Mouse (Mus musculus): Measurements from ENCODE around the gene Mif4gd. TPM values are rescaled to one million over a fixed set of nuclear protein-coding genes. Genes with fewer than 3 reads are reported as not detected.

Gene Mif4gd
- polyA plus RNA-seq, 1 experiment from 2014 or later = 35.9 TPM

DNA sequence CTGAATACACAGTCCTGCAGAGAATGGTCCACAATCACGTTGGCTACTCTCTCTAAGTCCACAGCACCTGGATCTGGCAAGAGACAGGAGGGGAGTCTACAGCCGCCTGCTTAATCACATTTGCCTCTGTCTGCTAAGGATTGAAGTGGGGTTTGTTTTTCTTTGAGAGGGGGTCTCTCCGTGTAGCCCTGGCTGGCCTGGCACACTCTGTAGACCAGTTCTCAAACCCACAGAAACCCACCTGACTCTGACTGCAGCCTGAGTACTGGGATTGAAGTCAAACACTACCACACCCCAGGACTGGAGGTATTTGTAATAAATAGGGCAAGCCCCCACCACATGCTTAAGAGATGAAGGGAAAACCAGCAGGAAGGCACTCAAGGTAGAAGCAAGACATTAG lies 3.2 kb downstream of the Mif4gd start:
- Histone ChIP-seq H3K4me1 (ENCODE audit: control insufficient read depth, insufficient read depth, low read length) (peaks cover 29% of the 10 kb centered on the region), H3K27me3 (ENCODE audit: control insufficient read depth, insufficient read depth, low read length) (no peaks in the 10 kb centered on the region), H3K4me2 (ENCODE audit: low read depth, low read length) (no peak overlapping the region), H3K4me3 (replicated peaks; ENCODE audit: low read length) (no peak overlapping the region), H3K27ac (ENCODE audit: low read length) (no peak overlapping the region), H3K9ac (ENCODE audit: low read length) (no peak overlapping the region), H3K36me3 (ENCODE audit: control insufficient read depth, insufficient read depth, low read length) (peaks cover 9% of the 10 kb centered on the region), H3K9me3 (replicated peaks; ENCODE audit: control insufficient read depth, low read length) (no peaks in the 10 kb centered on the region)
- 59% methylated on average over 3 of the region's 3 CpGs for WGBS
- no peak for ATAC-seq (ENCODE audit: insufficient read depth, low FRiP score)

DNA sequence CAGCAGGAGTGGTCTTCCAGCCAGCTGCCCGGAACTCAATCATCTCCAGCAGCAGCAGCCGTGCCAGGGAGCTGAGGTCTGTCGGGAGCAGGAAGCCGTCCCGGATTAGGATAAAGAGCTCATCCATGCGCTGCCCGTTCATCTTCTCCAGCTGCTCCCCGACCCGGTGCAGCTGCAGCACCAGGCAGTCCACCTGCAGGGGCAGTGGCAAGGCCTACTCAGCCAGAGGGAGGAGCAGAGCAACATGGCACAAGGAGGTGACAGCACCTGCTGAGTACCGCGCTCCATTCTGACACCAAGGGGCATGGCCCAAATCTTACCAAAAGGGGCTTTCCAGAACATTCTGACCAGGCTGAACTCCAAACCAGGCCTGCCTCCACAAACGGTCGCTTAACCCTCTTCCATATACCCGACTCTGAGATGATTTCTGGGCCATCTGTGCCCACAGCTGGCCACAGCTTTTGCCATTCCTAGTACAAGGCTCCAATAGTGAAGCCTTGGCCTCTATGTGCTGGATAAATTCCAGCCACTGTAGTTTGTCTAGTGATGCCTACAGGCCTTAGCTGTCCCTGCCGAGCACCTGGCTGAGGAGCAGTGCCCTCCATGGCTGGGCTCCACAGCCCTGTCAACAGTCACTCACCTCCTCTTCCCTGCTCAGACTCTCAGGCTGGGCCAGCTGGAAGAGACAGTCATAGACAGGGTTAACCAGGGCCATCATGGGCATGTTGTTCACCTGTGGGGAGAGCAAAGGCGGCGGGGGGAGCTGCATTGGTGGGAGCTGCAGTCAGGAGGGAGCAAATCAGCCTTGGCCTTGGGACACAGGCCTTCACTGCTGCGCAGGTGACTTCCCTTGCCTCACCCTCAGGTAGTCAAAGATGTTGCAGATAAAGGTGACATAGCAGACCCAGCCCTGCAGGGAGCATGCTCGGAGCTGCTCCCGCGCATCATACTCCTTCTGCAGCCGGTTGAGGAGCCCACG lies 4.1 kb downstream of the Mif4gd start:
- no peak overlapping the region for H3K9ac ChIP-seq (ENCODE audit: low read length)
- H3K36me3 ChIP-seq (ENCODE audit: control insufficient read depth, insufficient read depth, low read length) = peaks cover 9% of the 10 kb centered on the region
- no peak overlapping the region for H3K4me3 ChIP-seq (replicated peaks; ENCODE audit: low read length)
- H3K4me1 ChIP-seq (ENCODE audit: control insufficient read depth, insufficient read depth, low read length) = peaks cover 25% of the 10 kb centered on the region
- WGBS = 78% methylated on average over 23 of the region's 23 CpGs
- H3K4me2 ChIP-seq (ENCODE audit: low read depth, low read length) = no peak overlapping the region
- no peaks in the 10 kb centered on the region for H3K27me3 ChIP-seq (ENCODE audit: control insufficient read depth, insufficient read depth, low read length)
- H3K27ac ChIP-seq (ENCODE audit: low read length) = no peak overlapping the region
- no peak for ATAC-seq (ENCODE audit: insufficient read depth, low FRiP score)
- no peaks in the 10 kb centered on the region for H3K9me3 ChIP-seq (replicated peaks; ENCODE audit: control insufficient read depth, low read length)

DNA sequence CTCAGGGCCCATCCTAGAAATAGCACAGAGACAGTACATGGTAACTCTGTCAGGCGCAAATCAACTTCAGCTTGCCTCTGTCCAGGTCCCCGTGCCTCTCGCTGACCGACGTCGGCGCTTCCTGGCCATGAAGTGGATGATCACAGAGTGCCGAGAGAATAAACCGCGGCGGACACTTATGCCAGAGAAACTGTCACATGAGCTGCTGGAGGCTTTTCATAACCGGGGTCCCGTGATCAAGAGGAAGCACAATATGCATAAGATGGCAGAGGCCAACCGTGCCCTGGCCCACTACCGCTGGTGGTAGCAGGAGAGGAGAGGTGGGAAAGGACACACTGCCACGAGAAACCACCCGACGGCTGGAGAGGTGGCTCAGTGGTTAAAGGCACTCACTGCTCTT lies 6.0 kb downstream of the Mif4gd start:
- Histone ChIP-seq H3K27me3 (ENCODE audit: control insufficient read depth, insufficient read depth, low read length) (no peaks in the 10 kb centered on the region), H3K4me1 (ENCODE audit: control insufficient read depth, insufficient read depth, low read length) (peaks cover 27% of the 10 kb centered on the region), H3K9ac (ENCODE audit: low read length) (no peak overlapping the region), H3K9me3 (replicated peaks; ENCODE audit: control insufficient read depth, low read length) (no peaks in the 10 kb centered on the region), H3K36me3 (ENCODE audit: control insufficient read depth, insufficient read depth, low read length) (peaks cover 9% of the 10 kb centered on the region), H3K27ac (ENCODE audit: low read length) (no peak overlapping the region), H3K4me3 (replicated peaks; ENCODE audit: low read length) (no peak overlapping the region), H3K4me2 (ENCODE audit: low read depth, low read length) (no peak overlapping the region)
- ATAC-seq (ENCODE audit: insufficient read depth, low FRiP score) = no peak
- 94% methylated on average over 18 of the region's 18 CpGs for WGBS

DNA sequence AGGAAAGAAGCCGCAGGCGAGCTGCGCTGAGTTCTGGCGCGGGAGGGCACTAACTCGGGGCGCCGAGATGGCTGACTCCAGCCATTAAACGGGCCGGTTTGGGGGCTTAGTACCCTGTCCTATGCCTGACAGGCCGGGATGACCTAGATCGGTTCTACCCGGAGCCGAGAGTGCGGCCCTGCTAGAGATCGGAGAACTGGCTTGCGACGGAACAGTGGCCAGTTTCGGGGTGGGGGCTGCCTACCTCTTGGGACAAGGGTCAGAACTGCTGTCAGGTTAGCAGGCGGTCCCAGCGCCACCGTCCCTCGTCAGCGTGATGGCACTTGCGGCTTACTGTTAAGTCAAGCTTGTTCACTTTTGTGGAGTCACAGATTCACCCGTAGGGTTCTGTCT lies 8.5 kb downstream of the Mif4gd start:
- Histone ChIP-seq H3K27me3 (ENCODE audit: control insufficient read depth, insufficient read depth, low read length) (no peaks in the 10 kb centered on the region), H3K4me2 (ENCODE audit: low read depth, low read length) (peak overlapping the region; percentile 91), H3K27ac (ENCODE audit: low read length) (peak overlapping the region; percentile 90), H3K4me3 (replicated peaks; ENCODE audit: low read length) (peak overlapping the region; percentile 98), H3K36me3 (ENCODE audit: control insufficient read depth, insufficient read depth, low read length) (peaks cover 9% of the 10 kb centered on the region), H3K9me3 (replicated peaks; ENCODE audit: control insufficient read depth, low read length) (no peaks in the 10 kb centered on the region), H3K9ac (ENCODE audit: low read length) (peak overlapping the region; percentile 97), H3K4me1 (ENCODE audit: control insufficient read depth, insufficient read depth, low read length) (peaks cover 24% of the 10 kb centered on the region)
- WGBS = under 1% methylated on average over 26 of the region's 26 CpGs
- ATAC-seq (ENCODE audit: insufficient read depth, low FRiP score) = peak; percentile 18; the same call in 1 of the 2 replicates

DNA sequence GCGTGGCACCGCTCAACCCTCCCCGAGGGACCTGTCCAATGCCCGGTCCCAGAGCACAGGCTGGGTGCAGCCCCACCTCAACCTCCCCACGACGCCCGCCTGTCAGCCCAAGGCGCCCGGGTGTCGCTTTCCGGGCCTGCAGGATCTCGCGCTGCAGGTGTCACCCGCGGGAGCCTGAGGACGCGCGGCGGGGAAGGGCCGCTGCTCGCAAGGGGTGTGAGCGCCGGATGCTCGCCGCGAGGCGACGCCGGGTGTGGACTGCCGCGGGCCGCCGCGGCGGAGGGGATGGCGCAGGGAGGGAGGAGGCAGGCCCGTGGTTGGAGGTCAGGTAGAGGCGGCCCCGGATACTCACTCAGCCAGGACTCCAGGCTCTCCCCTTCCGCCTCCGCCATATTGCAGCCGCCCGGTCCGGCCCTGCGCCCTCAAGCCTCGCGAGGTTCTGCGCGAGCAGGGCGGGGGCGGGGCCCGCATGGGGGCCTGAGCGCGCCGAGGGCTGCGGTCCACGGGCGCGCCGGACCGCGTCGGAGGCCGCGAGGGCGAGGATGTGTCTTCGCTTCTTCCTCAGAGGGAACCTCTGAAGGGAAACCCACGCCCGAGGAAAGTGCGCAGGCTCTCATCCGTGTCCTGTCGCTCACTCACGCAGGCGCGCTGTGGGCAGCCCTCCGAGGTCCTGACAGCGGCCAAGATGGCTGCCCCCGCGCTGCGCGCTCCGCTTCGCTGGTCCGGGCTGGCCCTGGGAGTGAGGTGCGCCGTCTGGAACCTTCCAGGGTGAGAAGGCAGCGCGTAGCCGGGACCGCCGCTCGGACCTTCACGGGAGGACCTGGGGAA lies 9.1 kb downstream of the Mif4gd start, which contains the start of the genes Mrps7 and Gga3:
Gene Mrps7 (plus strand): TSS at position 450 of the 828 bp plus-strand sequence.
Gene Gga3 (minus strand): TSS at position 576 of the 828 bp plus-strand sequence.
- Histone ChIP-seq H3K27me3 (ENCODE audit: control insufficient read depth, insufficient read depth, low read length) (no peaks in the 10 kb centered on the region), H3K27ac (ENCODE audit: low read length) (peak within 1 kb of the TSS; percentile 90), H3K4me2 (ENCODE audit: low read depth, low read length) (peak within 1 kb of the TSS; percentile 91), H3K36me3 (ENCODE audit: control insufficient read depth, insufficient read depth, low read length) (peaks cover 9% of the 10 kb centered on the region), H3K4me1 (ENCODE audit: control insufficient read depth, insufficient read depth, low read length) (peaks cover 24% of the 10 kb centered on the region), H3K9me3 (replicated peaks; ENCODE audit: control insufficient read depth, low read length) (no peaks in the 10 kb centered on the region), H3K9ac (ENCODE audit: low read length) (peak within 1 kb of the TSS; percentile 97), H3K4me3 (replicated peaks; ENCODE audit: low read length) (peak within 1 kb of the TSS; percentile 98)
- under 1% methylated on average over 90 of the region's 93 CpGs for WGBS
- ATAC-seq (ENCODE audit: insufficient read depth, low FRiP score) = peak; percentile 97

DNA sequence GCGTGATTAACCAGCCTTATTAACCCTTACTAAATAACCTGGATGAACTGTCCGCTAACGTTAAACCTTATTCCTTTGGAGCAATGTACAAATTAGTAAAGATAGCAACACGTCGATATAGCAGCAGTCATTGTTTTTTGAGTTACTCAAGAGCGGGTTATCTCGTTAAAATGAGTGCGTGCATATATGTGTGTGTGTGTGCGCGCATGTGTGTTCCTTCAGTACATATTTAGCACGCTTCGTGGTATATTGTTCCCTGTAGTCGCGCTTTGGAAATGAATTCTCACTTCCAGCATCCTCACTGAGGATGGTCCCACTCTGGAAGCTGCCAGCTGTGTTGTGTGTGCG lies 9.7 kb downstream of the Mif4gd start:
- H3K27ac ChIP-seq (ENCODE audit: low read length) = peak overlapping the region; percentile 90
- no peak for ATAC-seq (ENCODE audit: insufficient read depth, low FRiP score)
- H3K4me2 ChIP-seq (ENCODE audit: low read depth, low read length) = peak overlapping the region; percentile 91
- peaks cover 24% of the 10 kb centered on the region for H3K4me1 ChIP-seq (ENCODE audit: control insufficient read depth, insufficient read depth, low read length)
- WGBS = 5% methylated on average over 15 of the region's 15 CpGs
- H3K4me3 ChIP-seq (replicated peaks; ENCODE audit: low read length) = peak overlapping the region; percentile 98
- no peaks in the 10 kb centered on the region for H3K9me3 ChIP-seq (replicated peaks; ENCODE audit: control insufficient read depth, low read length)
- H3K36me3 ChIP-seq (ENCODE audit: control insufficient read depth, insufficient read depth, low read length) = peaks cover 9% of the 10 kb centered on the region
- H3K27me3 ChIP-seq (ENCODE audit: control insufficient read depth, insufficient read depth, low read length) = no peaks in the 10 kb centered on the region
- H3K9ac ChIP-seq (ENCODE audit: low read length) = peak overlapping the region; percentile 97

DNA sequence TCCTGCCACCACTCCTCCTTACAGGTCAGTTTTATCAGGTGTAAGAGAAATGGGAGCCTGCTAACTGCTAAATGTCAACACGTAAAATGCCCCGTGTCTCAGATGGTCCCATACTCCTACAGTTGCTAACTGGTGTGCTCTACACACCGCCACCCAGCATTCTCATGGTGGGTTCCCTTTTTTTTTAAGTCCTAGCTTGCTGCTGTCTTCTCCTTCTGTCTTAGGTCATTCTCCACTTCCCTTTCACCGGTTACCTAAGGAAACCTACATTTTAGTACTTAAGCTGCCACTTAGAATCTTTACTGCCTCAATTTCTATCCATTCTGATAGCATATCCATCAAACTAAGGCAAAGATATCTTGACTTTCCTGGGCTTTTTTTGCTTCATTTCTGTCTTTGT lies 11.6 kb downstream of the Mif4gd start:
- H3K36me3 ChIP-seq (ENCODE audit: control insufficient read depth, insufficient read depth, low read length) = peaks cover 6% of the 10 kb centered on the region
- H3K27ac ChIP-seq (ENCODE audit: low read length) = no peak overlapping the region
- H3K27me3 ChIP-seq (ENCODE audit: control insufficient read depth, insufficient read depth, low read length) = no peaks in the 10 kb centered on the region
- no peaks in the 10 kb centered on the region for H3K9me3 ChIP-seq (replicated peaks; ENCODE audit: control insufficient read depth, low read length)
- no peak overlapping the region for H3K9ac ChIP-seq (ENCODE audit: low read length)
- no peak overlapping the region; the same call in 1 of the 2 replicates for H3K4me2 ChIP-seq (ENCODE audit: low read depth, low read length)
- H3K4me1 ChIP-seq (ENCODE audit: control insufficient read depth, insufficient read depth, low read length) = peaks cover 24% of the 10 kb centered on the region
- no peak overlapping the region for H3K4me3 ChIP-seq (replicated peaks; ENCODE audit: low read length)
- 84% methylated on average over 4 of the region's 4 CpGs for WGBS
- ATAC-seq (ENCODE audit: insufficient read depth, low FRiP score) = no peak

DNA sequence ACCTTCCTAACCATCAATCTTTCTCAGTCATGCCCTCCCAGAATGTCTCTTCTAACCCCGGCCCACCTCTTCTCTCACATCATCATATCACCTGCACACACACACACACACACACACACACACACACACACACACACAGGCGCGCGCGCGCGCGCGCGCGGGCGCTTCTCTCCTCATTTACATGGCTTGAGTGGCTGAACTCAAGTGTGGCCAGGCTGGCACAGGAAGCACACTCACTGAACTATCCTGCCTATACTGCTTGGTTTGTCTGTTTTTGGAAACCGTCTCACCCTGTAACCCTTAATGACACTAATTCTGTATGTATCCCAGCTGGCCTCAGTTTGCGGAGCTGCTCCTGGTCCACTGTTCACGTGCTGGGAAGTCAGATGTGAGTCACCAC lies 12.0 kb downstream of the Mif4gd start:
- Histone ChIP-seq H3K4me1 (ENCODE audit: control insufficient read depth, insufficient read depth, low read length) (peaks cover 24% of the 10 kb centered on the region), H3K9me3 (replicated peaks; ENCODE audit: control insufficient read depth, low read length) (no peaks in the 10 kb centered on the region), H3K36me3 (ENCODE audit: control insufficient read depth, insufficient read depth, low read length) (peaks cover 2% of the 10 kb centered on the region; the same call in 1 of the 2 replicates), H3K27ac (ENCODE audit: low read length) (no peak overlapping the region), H3K27me3 (ENCODE audit: control insufficient read depth, insufficient read depth, low read length) (no peaks in the 10 kb centered on the region), H3K4me2 (ENCODE audit: low read depth, low read length) (no peak overlapping the region), H3K4me3 (replicated peaks; ENCODE audit: low read length) (no peak overlapping the region), H3K9ac (ENCODE audit: low read length) (no peak overlapping the region)
- 89% methylated on average over 15 of the region's 15 CpGs for WGBS
- ATAC-seq (ENCODE audit: insufficient read depth, low FRiP score) = no peak

DNA sequence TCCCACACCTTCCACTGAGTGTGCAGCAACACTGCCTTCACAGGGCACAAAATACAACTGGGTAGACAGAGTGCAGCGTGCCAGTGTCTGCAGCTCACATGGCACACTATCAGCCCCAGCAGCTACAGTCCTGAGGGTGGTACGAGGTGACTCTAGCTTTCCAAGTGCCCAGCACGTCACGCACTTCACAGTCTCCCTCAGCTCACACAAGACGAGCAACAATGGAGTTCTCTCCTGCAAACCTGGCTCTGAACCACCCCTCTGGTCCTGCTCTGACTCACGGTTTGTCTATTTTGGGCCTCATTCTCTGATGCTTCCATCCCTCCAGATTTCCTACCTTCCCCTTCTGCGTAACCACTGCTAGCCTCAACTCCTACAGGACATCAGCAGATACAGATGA lies 13.0 kb downstream of the Mif4gd start:
- no peaks in the 10 kb centered on the region for H3K36me3 ChIP-seq (ENCODE audit: control insufficient read depth, insufficient read depth, low read length)
- WGBS = 91% methylated on average over 7 of the region's 7 CpGs
- H3K9me3 ChIP-seq (replicated peaks; ENCODE audit: control insufficient read depth, low read length) = no peaks in the 10 kb centered on the region
- no peak overlapping the region for H3K27ac ChIP-seq (ENCODE audit: low read length)
- H3K4me1 ChIP-seq (ENCODE audit: control insufficient read depth, insufficient read depth, low read length) = peaks cover 18% of the 10 kb centered on the region
- H3K4me2 ChIP-seq (ENCODE audit: low read depth, low read length) = no peak overlapping the region
- H3K4me3 ChIP-seq (replicated peaks; ENCODE audit: low read length) = no peak overlapping the region
- ATAC-seq (ENCODE audit: insufficient read depth, low FRiP score) = no peak
- no peak overlapping the region for H3K9ac ChIP-seq (ENCODE audit: low read length)
- H3K27me3 ChIP-seq (ENCODE audit: control insufficient read depth, insufficient read depth, low read length) = no peaks in the 10 kb centered on the region
